Mouse (Mus musculus) heart, postnatal 0 days (tissue): ENCODE data around the gene Vmn1r85.

Experiments used
- CTCF ChIP-seq: IDR thresholded peaks from 2 replicates; pipeline ENCODE4 v1.5.1; 2016; ENCODE audit warnings: antibody characterized with exemption, control low read depth, low read depth
- EP300 ChIP-seq: IDR thresholded peaks from 2 replicates; pipeline ENCODE4 v1.6.1; 2016; ENCODE audit warnings: antibody characterized with exemption, low read depth

- TF ChIP-seq CTCF (no peak), EP300 (no peak)
These were observed 59.6 kb downstream of the Vmn1r85 start for GRCm38 (mm10) chr7:13035211-13035855.
